Mouse (Mus musculus) kidney, postnatal 10 days (tissue): Measurements from ENCODE around the gene Fbxl15.

Experiments
- DNase-seq: peaks from one replicate; pipeline ENCODE4 v3.0.0; 2021; ENCODE audit warnings: mixed read lengths

Gene Fbxl15

GRCm38 (mm10) chr19:46322996-46323572 lies 4.9 kb upstream of the Fbxl15 start:
- DNase-seq: no peak

DNA sequence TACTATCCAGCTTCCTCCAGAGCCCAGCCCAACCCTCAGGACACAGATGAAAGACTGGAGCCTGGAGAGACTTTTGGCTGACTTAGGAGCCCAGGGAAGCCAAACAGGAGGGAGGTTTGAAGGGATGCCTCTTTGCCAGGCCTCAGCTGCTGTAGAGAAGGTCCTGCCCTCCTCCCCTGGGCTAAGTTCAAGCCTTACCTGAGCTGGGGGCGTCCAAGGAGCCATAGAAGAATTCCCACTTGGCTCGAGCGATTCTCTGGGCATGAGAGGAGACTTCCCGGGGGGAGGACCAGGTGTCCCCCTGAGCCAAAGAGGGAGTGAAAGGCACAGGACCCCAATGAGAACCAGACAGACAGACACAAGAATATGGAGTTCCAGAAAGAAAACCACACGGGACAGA lies 4.3 kb upstream of the Fbxl15 start:
- DNase-seq: no peak

DNA sequence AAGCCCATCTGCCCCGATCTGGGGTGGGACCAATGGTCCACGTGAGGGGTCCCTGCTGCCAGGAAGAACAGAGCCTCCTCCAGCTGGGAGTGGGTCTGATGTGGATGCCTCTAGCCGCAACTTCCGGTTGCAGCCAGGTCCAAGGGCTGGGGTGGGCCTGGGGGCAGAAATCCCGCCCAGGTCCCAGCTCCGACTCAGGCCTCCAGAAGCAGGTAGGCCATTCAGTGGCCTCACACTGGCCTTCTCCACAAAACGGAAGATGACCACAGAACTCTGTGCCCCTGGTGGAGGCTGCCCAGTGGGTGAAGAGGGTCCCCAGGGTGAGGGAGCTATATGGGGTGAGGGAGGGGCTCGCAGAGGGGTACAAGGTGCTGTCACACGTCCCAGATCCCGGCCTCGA lies 3.6 kb upstream of the Fbxl15 start:
- no peak for DNase-seq

GRCm38 (mm10) chr19:46324918-46325317 lies 3.1 kb upstream of the Fbxl15 start:
- no peak for DNase-seq

GRCm38 (mm10) chr19:46326019-46326755 lies 1.8 kb upstream of the Fbxl15 start:
- DNase-seq: no peak

- DNase-seq: peak; percentile 74
Measured at GRCm38 (mm10) chr19:46326756-46327305, 1.2 kb upstream of the Fbxl15 start, which contains the start of gene Psd. Gene Psd (minus strand): TSS chr19:46327156.

GRCm38 (mm10) chr19:46327531-46328064 lies 386 bp upstream of the Fbxl15 start:
- peak; percentile 34 for DNase-seq

DNA sequence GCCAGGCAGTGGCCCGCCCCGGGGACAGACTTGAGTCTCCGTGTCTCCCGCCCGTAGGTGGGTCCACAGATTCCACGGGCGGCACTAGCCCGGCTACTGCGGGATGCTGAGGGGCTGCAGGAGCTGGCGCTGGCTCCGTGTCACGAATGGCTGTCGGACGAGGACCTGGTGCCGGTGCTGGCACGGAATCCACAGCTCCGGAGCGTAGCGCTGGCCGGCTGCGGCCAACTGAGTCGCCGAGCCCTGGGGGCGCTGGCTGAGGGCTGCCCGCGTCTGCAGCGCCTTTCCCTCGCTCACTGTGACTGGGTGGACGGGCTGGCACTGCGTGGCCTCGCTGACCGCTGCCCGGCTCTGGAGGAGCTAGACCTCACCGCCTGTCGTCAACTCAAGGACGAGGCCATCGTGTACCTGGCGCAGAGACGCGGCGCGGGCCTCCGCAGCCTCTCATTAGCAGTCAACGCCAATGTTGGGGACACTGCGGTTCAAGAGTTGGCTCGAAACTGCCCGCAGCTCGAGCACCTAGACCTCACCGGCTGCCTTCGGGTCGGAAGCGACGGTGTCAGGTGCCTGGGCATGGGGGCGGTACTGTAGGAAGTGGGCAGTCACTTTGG lies 1.2 kb downstream of the Fbxl15 start:
- DNase-seq: peak; percentile 56

DNA sequence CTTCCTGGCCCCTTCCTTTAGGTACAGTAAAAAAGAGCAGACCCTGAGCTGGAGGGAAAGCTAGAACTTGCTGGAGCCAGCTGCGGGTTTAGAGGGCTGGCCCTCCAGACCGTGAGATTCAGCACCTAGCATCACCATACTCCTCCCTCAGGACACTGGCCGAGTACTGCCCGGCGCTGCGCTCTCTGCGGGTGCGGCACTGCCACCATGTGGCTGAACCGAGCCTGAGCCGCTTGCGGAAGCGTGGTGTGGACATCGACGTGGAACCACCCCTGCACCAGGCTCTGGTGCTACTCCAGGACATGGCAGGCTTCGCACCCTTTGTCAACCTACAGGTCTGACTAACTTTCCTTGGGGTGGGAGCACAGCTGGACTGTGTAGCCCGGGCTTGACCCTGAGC lies 2.0 kb downstream of the Fbxl15 start:
- peak; percentile 91 for DNase-seq

GRCm38 (mm10) chr19:46330696-46331095 lies 2.7 kb downstream of the Fbxl15 start:
- DNase-seq: no peak

- peak; percentile 14 for DNase-seq
Measured at GRCm38 (mm10) chr19:46331326-46331725, 3.3 kb downstream of the Fbxl15 start.

DNA sequence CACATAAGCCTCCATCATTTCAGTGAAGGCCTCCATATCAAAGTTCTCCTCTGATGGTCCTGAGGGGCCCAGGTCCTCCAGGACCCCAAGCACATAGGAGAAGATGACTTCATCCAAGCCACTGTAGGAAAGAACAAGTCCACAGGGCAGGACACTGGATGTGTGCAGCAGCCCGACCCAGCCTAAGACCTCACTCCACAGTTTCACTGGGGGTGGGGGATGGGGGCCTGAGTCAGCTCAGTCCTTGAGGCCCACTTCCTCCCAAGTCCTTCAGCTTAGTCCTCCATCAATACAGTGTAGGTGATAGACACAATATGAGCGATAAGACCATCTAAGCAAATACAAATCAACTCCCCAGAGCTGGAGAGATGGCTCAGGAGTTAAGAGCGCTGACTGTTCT lies 4.0 kb downstream of the Fbxl15 start:
- no peak for DNase-seq

- no peak for DNase-seq
Measured at GRCm38 (mm10) chr19:46332721-46333339, 4.8 kb downstream of the Fbxl15 start.

DNA sequence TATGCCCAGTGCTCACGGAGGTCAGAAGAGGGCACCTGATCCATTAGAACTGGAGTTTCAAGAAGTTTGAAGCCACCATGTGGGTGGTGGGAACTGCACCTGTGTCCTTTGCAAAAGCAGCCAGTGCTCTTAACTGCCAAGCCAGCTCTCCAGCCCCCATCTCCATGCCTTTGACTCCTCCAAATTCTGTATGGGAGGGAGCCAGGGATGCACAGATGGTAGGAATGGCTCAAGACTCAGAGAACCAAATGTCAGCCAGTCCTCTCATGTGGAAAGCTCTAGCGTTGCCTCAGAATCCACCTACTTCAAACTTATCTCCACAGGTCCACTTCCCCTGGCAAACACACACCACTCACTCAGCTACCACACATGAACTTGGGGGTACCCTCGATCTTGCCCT lies 5.9 kb downstream of the Fbxl15 start:
- no peak for DNase-seq

DNA sequence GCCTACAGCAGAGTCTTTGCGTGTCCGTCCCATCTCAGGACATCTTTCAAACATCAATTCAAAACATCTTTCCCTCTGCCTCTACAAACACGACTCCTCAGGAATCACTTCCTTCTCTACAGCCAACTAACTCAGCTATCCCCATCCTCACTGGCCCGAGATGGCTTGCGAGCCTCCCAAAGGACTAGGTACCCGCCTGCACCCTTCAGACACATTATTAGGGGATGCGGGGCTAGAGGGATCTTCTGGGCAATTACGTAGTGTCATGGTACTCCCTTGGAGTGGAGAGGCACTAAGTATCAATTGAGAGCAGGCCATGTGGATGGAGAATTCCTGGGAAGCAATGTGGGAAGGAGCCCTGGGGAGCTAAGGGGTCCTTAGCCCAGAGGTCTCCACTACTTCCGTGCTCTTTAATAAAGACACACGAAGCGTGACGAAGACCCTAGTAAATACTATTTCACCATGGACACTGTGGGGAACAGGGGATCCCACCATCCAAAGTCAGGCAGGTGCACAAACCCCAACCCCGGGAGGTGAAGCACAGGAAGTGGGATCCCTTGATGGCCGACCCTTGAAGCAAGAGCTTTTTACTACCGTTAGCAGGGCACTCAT lies 9.8 kb downstream of the Fbxl15 start:
- DNase-seq: no peak

DNA sequence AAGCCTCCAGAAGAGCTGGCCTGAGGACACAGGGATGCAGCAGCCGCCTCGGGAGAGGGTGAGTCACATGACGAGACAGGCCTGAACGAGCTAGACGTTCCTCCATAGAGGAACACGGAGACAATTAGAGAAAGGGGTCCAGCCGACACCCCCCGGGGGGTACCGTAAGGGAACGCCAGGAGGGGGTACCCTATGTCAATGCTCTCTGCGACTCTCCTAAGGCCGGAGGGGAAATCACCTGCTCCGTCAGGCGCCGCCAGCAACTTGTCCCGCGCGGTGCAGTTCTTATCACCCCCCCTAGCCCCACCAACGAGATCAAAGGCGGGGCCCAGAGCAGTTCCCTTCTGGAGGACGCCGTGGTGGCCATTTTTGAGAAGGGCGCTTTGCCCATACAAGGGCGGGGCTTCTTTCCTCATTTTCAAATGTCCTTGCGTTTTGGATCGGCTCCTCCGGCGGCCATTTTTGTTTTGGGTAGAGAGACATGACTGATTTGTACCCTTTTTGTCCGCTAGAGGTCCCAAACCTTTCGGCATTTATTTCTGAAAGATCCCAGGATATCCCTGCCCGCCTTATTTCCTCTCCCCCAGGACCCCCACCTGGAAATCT lies 10.4 kb downstream of the Fbxl15 start, which contains the start of gene Cuedc2:
Gene Cuedc2, minus strand, starts transcription at position 372 of the 606 bp plus-strand sequence.
- DNase-seq: peak; percentile 97

DNA sequence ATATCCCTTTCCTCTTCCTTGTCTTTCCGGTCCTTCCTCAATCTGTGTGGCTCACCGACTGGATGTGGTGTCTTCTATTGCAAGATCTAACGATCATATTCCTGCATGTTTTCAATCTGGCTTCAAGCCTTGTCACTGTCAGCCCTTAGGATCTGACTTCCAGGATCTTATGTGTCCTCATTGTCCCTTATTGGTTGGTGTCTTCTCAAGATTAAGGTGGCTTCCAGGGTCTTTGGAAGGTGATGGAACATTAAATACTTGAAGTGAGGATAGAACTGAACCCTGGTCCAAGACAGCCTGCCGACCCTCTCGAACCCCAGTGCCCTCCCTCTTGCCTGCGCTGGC lies 10.9 kb downstream of the Fbxl15 start:
- no peak for DNase-seq

DNA sequence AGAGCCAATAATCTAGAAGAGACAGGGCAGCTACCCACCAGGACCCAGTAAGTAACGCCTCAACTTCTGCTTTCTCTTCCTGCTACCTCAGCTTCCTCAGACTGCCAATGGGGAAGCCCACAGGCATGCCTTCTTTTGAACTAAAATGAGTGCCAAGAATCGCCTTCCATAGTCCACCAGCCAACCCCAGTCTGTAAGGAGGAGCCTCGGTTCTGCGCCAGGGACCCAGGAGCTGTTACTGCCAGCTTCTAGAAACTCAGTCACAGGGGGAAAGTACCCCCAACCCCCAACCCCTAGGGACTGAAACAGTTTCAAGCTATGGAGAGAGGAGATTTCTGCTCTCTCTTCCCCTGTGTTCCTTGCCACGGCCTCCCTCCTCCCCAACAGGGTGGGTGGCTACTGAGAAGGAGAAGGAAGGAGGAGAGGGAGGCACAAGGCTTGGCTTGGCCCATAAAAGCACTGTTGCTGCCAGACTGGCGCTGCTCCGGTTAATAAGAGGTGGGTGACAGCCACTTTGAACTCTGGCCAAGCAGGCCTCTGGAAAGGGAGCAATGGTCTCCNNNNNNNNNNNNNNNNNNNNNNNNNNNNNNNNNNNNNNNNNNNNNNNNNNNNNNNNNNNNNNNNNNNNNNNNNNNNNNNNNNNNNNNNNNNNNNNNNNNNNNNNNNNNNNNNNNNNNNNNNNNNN lies 11.4 kb downstream of the Fbxl15 start:
- peak; percentile 42 for DNase-seq

DNA sequence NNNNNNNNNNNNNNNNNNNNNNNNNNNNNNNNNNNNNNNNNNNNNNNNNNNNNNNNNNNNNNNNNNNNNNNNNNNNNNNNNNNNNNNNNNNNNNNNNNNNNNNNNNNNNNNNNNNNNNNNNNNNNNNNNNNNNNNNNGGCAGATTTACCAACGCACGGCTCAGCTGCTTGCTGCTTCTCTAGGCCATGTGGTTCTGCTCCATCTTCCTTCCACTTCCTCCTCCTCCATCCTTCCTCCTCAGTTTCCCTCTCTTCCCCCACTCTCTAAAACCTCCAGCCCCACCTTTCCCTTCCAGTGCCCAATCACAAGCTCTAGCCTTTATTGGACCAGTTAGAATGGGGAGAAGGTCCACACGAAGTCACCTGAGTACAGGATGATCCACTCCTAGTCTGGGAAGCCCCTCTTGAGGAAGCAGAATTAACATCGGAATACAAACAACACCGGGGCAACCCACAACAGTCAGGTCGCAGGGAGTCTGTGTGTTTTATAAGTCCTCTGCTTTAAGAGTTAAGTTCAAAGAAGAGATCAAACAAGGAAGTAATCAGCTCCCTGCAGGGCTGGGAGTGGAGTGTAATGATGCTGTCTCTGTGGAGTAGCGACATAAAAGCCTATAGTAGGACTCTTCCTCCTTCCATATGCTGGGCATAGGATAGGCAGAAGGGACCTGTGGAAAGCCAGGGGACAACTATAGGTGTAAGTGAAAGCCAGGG lies 16.9 kb downstream of the Fbxl15 start:
- no peak for DNase-seq

GRCm38 (mm10) chr19:46347146-46347545 lies 19.2 kb downstream of the Fbxl15 start:
- no peak for DNase-seq
